Mouse (Mus musculus) heart, adult 2 months (tissue): Measurements from ENCODE around the gene Mras.

Experiments
- EP300 ChIP-seq: fragments of 200-500 bp; IDR thresholded peaks from 2 replicates; pipeline ENCODE4 v1.6.1; 2011; ENCODE audit warnings: low read depth, low read length, control low read depth; ENCODE audit not compliant: insufficient read depth
- POLR2A ChIP-seq: fragments of 200-500 bp; IDR thresholded peaks from 2 replicates; pipeline ENCODE4 v1.6.1; 2011; ENCODE audit warnings: mild to moderate bottlenecking, low read depth, low read length, control low read depth; ENCODE audit not compliant: insufficient read depth

DNA sequence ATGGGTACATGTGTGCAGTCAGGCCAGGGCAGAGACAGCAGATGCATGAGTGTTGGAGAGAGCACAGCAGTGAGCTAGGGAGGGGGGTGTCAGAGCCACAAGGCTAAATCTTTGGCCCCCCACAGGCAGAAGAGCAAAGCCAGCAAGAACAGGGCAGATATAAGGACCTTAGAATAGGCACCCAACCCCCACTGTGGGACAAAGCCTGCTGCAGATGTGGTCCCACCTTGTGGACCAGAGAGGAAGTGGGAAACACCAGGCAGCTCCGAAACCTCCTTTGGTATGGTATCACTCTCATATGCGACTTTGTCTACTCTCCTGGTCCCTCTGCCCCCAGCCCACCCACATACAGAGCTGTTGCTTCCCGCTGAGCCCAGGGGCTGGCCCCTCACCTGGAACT is 15.3 kb downstream of the Mras start:
- no peak for TF ChIP-seq EP300
- no peak for TF ChIP-seq POLR2A
